In the genomic region with DNA sequence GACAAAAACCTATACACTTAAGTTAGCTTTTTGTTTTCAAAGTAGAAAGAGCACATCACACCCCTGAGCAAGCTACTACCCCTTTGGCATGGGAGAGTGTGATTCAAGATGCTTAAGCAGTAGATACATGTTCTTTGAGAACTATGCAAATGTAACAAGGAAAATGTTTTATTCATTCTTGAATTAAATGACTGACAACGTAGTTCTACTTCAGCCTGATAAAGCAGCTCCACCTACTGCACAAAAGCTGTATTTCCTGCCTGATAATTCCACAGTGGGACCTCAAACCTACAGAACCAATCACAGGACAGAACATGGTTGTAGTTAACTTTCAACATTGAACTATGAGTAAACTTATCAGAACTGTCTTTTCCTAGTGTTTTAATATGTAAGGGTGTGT, we compare ENCODE assay signal across 9 mouse cellular contexts.
A peak's percentile ranks its signal among the peaks of the same experiment; 100 is the strongest.
DNase-seq lines count a peak whose midpoint lies in the region; ATAC-seq lines count a peak whose summit lies in the region.
"Had no signal": no experiment of that assay in that cellular context is flagged by ENCODE, and none has a peak within 500 bp of the region (broad histone marks: within the 10 kb centered on the region; RNA-seq: fewer than 3 reads in every experiment).

No protein-coding gene starts in this region.

- no peak overlapping the region for H3K4me3 ChIP-seq in midbrain, embryonic 11.5 days (ENCODE audit: low read depth, low read length)
- H3K4me3 ChIP-seq in midbrain, embryonic 10.5 days: no peak overlapping the region
- H3K4me3 ChIP-seq: neural tube, embryonic 12.5 days had no signal

- peak; percentile 50 for ATAC-seq in midbrain, embryonic 11.5 days (ENCODE audit: low FRiP score)

- DNase-seq in cerebellum, adult 18-20 months: peak; percentile 39 to 50
- DNase-seq in cerebellum, adult 11-12 months: no peak
- DNase-seq in midbrain, embryonic 11.5 days (ENCODE audit: low spot score, missing footprints): peak; percentile 84
- no peak for DNase-seq in midbrain, embryonic 10.5 days (ENCODE audit: low spot score)
- peak; percentile 40 for DNase-seq in fibroblast of lung, adult 2 months (ENCODE audit: low read depth)
- peak; percentile 54 to 63 for DNase-seq in layer of hippocampus, postnatal 10 days (ENCODE audit: low spot score in 2 of 2)
- DNase-seq in right cerebral cortex, adult 2 months (ENCODE audit: low spot score in 2 of 2): peak; percentile 40 to 44
- DNase-seq in ovary, postnatal 14 days (ENCODE audit: low spot score): no peak

- H3K9ac ChIP-seq in midbrain, embryonic 11.5 days (ENCODE audit: low read length): no peak overlapping the region
- H3K9ac ChIP-seq: neural tube, embryonic 12.5 days had no signal

- 29% methylated on average over 1 of the region's 1 CpGs for WGBS in midbrain, embryonic 11.5 days
- WGBS in midbrain, embryonic 10.5 days: 57% methylated on average over 1 of the region's 1 CpGs

- no peaks in the 10 kb centered on the region for H3K9me3 ChIP-seq in midbrain, embryonic 11.5 days (ENCODE audit: control insufficient read depth, low read length)
- no peaks in the 10 kb centered on the region for H3K9me3 ChIP-seq in midbrain, embryonic 10.5 days (replicated peaks)
- H3K9me3 ChIP-seq: neural tube, embryonic 12.5 days had no signal

- H3K36me3 ChIP-seq in midbrain, embryonic 11.5 days (ENCODE audit: control insufficient read depth, insufficient read depth, low read length): no peaks in the 10 kb centered on the region
- no peaks in the 10 kb centered on the region for H3K36me3 ChIP-seq in midbrain, embryonic 10.5 days
- H3K36me3 ChIP-seq: neural tube, embryonic 12.5 days had no signal

- H3K4me1 ChIP-seq in midbrain, embryonic 11.5 days (ENCODE audit: control insufficient read depth, insufficient read depth, low read length): peaks cover 2% of the 10 kb centered on the region; the same call in 1 of the 2 replicates
- H3K4me1 ChIP-seq in midbrain, embryonic 10.5 days: peaks cover 8% of the 10 kb centered on the region; the same call in 1 of the 2 replicates
- H3K4me1 ChIP-seq: neural tube, embryonic 12.5 days had no signal

- no peak overlapping the region for H3K4me2 ChIP-seq in midbrain, embryonic 11.5 days
- H3K4me2 ChIP-seq: neural tube, embryonic 12.5 days had no signal

- no peaks in the 10 kb centered on the region for H3K27me3 ChIP-seq in midbrain, embryonic 11.5 days (ENCODE audit: control insufficient read depth, insufficient read depth, low read length)
- no peaks in the 10 kb centered on the region for H3K27me3 ChIP-seq in midbrain, embryonic 10.5 days (ENCODE audit: low read depth, poor library complexity, severe bottlenecking)
- H3K27me3 ChIP-seq: neural tube, embryonic 12.5 days had no signal

- H3K27ac ChIP-seq in midbrain, embryonic 11.5 days (ENCODE audit: low read depth, low read length): no peak overlapping the region
- H3K27ac ChIP-seq in midbrain, embryonic 10.5 days (replicated peaks): no peak overlapping the region
- H3K27ac ChIP-seq: neural tube, embryonic 12.5 days had no signal

Comparison
In these comparisons a context has a peak if more than half of its experiments do, and no peak if none do; other contexts are left out.
1. DNase-seq: peak in cerebellum, adult 18-20 months (2 of 2), midbrain, embryonic 11.5 days (single experiment), fibroblast of lung, adult 2 months (single experiment), layer of hippocampus, postnatal 10 days (2 of 2) and right cerebral cortex, adult 2 months (2 of 2); none in cerebellum, adult 11-12 months (single experiment), midbrain, embryonic 10.5 days (single experiment) and ovary, postnatal 14 days (single experiment).